Mouse (Mus musculus) lung, adult 18-20 months (tissue): ENCODE measurements at regions not wholly inside any gene's neighbourhood (a gene's known extent, or its start where the extent isn't known, plus 50 kb on each side); places are given as distances from the start of the nearest gene placed in this dataset.

ENCODE experiments used
- DNase-seq, 2 experiments: peaks; one replicate each; pipeline ENCODE4 v3.0.0; 2022; ENCODE audit warnings: mixed read lengths in 2 of 2

- no peak for DNase-seq
Measured at GRCm38 (mm10) chr10:97282416-97282815, 197.0 kb upstream of the Dcn start.

GRCm38 (mm10) chr10:97282841-97283496, 196.4 kb upstream of the Dcn start:
- DNase-seq: no peak

DNA sequence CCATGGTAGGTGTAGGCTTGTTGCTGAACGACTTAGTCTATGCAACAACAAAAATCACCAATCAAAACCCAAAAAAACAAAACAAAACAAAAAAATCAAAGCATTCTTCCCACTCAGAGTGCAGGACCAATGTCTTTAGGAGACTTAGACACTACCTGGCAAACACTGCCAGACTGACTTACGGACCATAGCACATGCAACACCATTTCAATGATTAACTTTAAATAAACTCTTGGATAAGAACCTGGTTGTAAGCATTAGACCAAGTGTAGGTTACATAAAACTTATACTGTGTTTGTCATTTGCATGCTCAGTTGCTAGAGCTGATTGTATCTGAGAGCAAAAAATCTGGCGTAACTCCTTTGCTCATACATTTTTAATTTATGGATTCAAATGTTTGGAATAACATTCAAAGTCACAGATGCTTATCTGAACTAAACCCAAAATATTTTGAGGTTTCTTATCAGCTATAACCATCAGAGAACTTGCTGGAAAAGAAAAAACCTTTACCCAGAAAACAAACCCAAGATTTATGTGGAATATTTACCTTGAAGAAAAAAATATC, 174.5 kb upstream of the Dcn start:
- no peak for DNase-seq

DNA sequence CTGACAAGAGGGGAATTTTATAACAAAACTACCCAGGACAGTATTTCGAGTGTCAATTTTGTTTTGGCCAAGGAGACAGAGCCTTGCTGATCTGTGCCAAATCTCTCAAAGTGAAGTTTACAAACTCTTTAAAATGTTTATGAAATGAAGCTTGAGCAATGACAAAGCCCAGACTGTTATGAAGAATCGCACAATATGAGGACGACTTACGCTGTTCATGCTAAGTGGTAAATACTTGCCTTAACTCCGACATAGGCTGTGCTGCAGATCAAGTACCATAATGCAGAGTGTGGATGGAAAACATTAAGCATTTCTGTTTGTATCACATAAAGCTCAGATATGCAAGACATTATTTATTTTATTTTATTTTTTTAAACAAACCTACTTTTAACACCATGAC, 169.8 kb upstream of the Dcn start:
- DNase-seq: no peak

DNA sequence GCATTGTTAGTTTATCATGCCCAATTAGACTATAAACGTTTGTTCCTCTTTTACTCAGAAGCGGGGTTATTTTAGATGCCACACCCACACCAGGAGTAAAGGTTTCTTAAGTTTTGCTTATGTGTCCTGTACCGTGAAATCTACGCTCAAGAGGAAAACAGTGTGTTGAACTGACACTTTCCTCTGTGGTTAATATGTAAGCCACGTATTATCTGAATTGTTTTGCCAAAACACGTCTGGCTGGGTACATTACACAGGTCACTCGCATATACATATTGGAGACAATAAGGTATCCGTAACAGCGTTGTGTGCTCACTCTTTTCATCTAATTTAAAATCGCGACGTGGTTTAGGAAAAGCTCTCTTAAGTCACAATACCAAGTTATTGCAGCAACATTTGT, 166.9 kb upstream of the Dcn start:
- DNase-seq: no peak

DNA sequence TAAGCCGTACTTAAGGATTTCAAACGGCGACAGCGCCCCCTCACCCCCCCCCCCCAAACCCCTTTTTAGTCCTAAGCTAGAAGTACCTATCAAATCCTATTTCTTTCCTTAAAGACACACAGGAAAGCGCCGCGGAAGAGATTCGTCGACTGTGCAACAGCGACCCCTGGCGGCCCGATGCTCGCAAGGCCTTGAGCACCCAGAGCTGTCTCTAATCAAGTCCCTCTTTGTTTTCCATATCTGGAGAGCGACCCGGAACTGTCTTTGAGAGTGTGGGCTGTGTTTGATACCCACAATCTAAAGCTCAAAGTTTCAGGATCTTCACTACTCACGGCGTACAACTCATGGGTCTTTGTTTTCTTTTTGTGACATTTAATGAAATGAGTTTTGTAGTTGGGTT, 166.4 kb upstream of the Dcn start:
- peak; percentile 88 to 90 for DNase-seq

- DNase-seq: peak; percentile 87
Measured at GRCm38 (mm10) chr10:97313407-97313901, 166.0 kb upstream of the Dcn start.

- DNase-seq: no peak
Measured at GRCm38 (mm10) chr10:97332639-97333038, 146.8 kb upstream of the Dcn start.

- no peak for DNase-seq
Measured at GRCm38 (mm10) chr10:97334044-97334443, 145.4 kb upstream of the Dcn start.

DNA sequence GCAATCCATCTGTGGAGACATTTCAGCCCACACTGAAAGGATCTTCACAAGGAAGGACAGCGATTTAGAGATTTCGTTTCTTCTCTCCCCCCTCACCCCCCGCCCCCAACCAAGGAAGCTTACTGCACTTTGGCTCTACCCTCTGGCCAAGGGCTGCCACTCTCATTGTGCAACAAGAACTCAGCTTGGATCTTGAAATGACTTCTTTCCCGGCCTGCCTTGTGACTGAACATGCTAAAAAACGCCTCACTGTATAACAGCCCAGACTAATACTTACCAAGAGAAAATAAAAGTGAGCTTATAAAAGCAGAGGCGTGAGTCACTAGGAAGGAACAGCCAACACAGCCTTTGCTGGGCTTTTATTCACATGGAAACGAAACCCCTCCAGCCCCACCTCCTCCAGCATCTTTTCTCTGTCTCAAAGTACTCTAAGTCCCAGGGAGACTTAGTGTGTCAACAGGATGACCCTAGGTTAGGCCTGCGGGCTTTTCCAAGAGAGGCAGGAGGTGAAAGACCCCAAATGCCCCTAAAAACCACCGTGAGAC, 144.7 kb upstream of the Dcn start:
- no peak for DNase-seq

GRCm38 (mm10) chr10:97338033-97338692, 141.2 kb upstream of the Dcn start:
- DNase-seq: no peak

- DNase-seq: no peak
Measured at GRCm38 (mm10) chr10:97339866-97340706, 139.3 kb upstream of the Dcn start.

- peak; percentile 53 to 62 for DNase-seq
Measured at GRCm38 (mm10) chr10:97345347-97345746, 134.1 kb upstream of the Dcn start.

DNA sequence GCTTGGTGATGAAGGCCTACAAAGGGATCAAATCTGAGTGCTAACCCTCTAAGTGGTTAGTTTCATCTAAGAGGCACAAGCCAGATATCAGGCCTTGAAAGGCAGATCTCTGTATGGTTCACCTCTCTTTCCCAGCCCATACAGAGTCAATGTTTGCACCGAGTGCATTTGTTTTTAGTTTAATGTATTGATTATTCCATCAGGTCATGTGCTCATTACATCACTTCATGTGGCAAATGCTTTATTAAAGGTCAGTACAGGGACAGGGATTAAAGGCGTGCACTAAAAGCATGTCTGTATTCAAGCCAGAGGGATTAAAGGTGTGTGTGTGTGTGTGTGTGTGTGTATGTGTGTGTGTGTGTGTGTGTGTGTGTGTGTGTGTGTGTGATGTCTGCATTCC, 132.5 kb upstream of the Dcn start:
- no peak for DNase-seq

DNA sequence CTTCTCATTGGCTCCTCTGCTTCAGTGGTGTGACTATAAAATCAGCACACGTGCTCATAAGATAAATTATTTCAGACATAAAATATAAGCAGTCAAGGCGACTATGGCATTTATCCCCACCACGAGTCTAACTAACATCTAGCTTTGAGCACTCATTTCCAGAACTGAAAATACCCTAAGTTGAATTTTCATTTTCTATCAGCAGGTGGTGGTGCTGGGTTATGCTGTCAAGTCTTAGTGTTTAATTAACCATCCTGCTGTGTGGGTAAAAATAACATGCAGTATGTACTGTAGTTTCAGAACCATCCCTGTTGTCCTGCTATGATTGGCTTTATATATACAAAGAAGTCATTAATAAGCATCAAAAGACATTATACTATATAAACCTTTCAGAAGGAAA, 110.8 kb upstream of the Dcn start:
- DNase-seq: no peak

DNA sequence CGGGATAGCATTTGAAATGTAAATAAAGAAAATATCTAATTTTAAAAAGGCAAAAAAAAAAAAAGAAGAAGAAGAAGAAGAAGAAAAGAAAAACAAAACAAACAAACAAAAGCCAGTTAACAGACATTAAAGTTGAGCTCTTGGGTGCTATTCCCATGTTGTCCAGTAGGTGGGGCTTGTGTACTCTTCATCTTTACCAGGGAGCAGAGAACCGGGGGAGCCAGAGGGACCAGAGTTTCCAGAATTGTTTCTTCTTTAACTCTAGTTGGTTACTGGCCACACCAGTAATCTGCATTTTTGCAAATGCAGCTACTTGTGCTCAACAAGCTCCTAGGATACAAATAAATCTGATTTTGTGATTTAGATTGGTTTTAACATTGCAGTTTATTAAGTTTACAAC, 103.6 kb upstream of the Dcn start:
- DNase-seq: peak; percentile 21 to 30

DNA sequence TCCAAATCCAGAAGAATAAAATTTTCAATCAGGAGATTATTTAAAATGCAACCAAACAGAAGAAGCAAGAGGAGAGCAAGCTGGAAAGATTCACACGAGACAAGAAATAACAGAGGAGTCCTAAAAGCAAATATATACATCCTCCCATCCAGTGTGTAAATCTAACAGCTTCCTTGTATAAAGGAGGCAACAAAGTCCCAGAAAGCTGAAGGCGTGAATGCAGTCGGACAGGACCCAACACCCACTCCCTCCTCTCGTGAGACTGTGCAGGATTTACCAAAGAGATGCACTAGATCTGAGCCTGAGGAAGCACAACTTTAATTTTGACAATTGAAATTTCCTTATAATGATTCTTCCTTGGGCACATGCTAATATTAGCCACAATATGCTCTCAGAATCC, 103.0 kb upstream of the Dcn start:
- no peak for DNase-seq

DNA sequence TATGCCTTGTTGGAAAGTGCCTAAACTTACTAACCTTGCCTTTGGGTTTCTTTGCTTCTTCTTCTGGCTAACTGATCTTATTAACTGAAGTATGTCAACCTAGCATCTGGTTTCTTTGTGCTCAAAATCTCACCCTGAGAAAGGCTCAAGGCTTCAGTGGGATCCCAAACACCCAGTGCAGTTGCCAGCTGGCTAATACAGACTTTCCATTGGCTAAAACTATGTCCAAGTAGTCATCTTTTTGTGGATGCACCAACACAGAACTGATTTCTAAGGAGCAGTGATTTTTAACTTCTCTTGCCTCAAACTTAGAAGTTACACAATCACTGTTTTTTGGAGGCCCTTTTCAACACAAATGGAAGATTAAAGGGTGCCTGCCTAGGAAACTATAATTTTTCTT, 97.8 kb upstream of the Dcn start:
- DNase-seq: peak in 1 of 2 experiments; percentile 14

DNA sequence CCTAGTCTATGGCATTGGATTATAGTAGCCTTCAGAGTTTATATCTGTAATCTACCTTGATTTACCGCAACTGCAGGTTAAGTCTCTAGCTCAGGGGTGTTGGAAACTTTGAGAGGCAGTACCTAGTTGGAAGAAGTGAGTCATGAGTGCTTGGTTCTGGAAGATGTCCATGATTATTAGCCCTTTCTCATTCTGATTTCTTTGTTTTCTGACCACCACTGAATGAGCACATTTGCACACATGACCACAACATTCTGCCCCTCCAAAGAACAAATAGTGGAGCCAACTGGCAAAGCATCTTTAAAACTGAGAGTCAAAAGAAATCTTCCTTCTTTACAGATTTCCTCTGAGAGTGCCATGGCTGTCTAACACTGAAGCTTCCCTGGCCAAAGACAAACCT, 95.5 kb upstream of the Dcn start:
- no peak for DNase-seq

- DNase-seq: no peak
Measured at GRCm38 (mm10) chr10:97387196-97387876, 92.1 kb upstream of the Dcn start.

- no peak for DNase-seq
Measured at GRCm38 (mm10) chr10:97389647-97390590, 89.5 kb upstream of the Dcn start.
